Comparison of ENCODE assay signal across 8 mouse cellular contexts in the genomic region with DNA sequence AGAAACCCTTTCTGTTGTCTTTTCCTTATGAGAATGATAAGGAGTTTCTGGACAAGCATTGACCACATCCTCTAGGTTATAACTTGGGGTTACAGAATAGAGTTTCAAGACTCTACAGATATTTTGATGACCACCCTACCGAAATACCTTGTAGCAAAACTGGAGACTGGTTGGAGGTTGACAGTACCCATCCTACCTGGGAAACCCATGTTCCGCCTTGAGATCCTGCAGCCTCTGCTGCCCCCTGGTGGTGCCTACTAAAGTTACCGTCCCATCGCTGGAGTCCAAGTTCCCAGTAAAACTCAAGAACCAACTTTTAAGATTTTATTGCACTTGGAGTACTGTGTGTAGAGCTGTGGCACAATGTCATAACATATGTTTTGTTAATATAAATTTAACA.
A peak's percentile ranks its signal among the peaks of the same experiment; 100 is the strongest.
DNase-seq lines count a peak whose midpoint lies in the region; ATAC-seq and TF ChIP-seq lines count a peak whose summit lies in the region.

No protein-coding gene starts in this region.

- no peak overlapping the region for H3K9ac ChIP-seq in ES-E14 (ENCODE audit: insufficient read depth, low read depth, low read length, poor library complexity, severe bottlenecking)
- H3K9ac ChIP-seq in lung, postnatal 0 days (replicated peaks; ENCODE audit: low read depth): no peak overlapping the region

- in situ Hi-C loops in ES-E14 (cut with MboI; ENCODE audit: low sequenced_read_pairs in 2 of 2, unreplicated experiment in 2 of 2): loop anchor here in 1 of 2 experiments (10.0 to 25.0 kb wide), 2 partner anchors 566 to 723 kb away; no protein-coding TSS in a partner anchor

- TF ChIP-seq CTCF in lung, postnatal 0 days (IDR thresholded peaks at IDR 0.05): peak; percentile 83

- WGBS in large intestine, adult 2 months: 38% methylated on average over 4 of the region's 4 CpGs
- WGBS in lung, postnatal 0 days: 40% methylated on average over 4 of the region's 4 CpGs

- H3K4me3 ChIP-seq in ES-E14 (ENCODE audit: insufficient read depth in 1 of 2, low read depth in 1 of 2, low read length in 2 of 2, poor library complexity in 1 of 2, severe bottlenecking in 1 of 2): no peak overlapping the region
- no peak overlapping the region for H3K4me3 ChIP-seq in lung, postnatal 0 days (ENCODE audit: low read depth, low read length)

- no peaks in the 10 kb centered on the region for H3K4me1 ChIP-seq in ES-E14 (ENCODE audit: control insufficient read depth in 2 of 2, insufficient read depth in 2 of 2, low read length in 2 of 2, poor library complexity in 1 of 2)
- no peaks in the 10 kb centered on the region for H3K4me1 ChIP-seq in lung, postnatal 0 days (ENCODE audit: insufficient read depth, low read depth, low read length)

- no peak overlapping the region for H3K27ac ChIP-seq in ES-E14 (ENCODE audit: insufficient read depth, low read depth, low read length, poor library complexity, severe bottlenecking)
- no peak overlapping the region for H3K27ac ChIP-seq in lung, postnatal 0 days (ENCODE audit: low read length)

- no peaks in the 10 kb centered on the region for H3K27me3 ChIP-seq in lung, postnatal 0 days (replicated peaks; ENCODE audit: insufficient read depth, low read length)

- no peak for ATAC-seq in lung, postnatal 0 days

- no peak for TF ChIP-seq EP300 in lung, postnatal 0 days (IDR thresholded peaks at IDR 0.05)

- no peaks in the 10 kb centered on the region for H3K36me3 ChIP-seq in ES-E14 (ENCODE audit: control insufficient read depth, insufficient read depth, low read length, poor library complexity, severe bottlenecking)
- no peaks in the 10 kb centered on the region for H3K36me3 ChIP-seq in lung, postnatal 0 days (ENCODE audit: insufficient read depth, low read length)

- H3K9me3 ChIP-seq in ES-E14 (ENCODE audit: control insufficient read depth, insufficient read depth, low read depth, low read length): no peaks in the 10 kb centered on the region
- H3K9me3 ChIP-seq in lung, postnatal 0 days (ENCODE audit: low read length): no peaks in the 10 kb centered on the region

- DNase-seq in 416B (ENCODE audit: low read depth) (peak; percentile 52), ES-E14 (ENCODE audit: low read depth, low spot score) (peak; percentile 51), MN1 (ENCODE audit: low spot score) (no peak)
- DNase-seq in cerebellum, adult 18-20 months: peak; percentile 46 to 72
- peak; percentile 10 to 32 for DNase-seq in frontal cortex, postnatal 14 days (ENCODE audit: low spot score in 2 of 2)
- DNase-seq in large intestine, adult 2 months (ENCODE audit: low read depth, low spot score): peak; percentile 22
- DNase-seq in lung, postnatal 0 days (ENCODE audit: low spot score): peak; percentile 39
- peak; percentile 22 to 42 for DNase-seq in right cerebral cortex, postnatal 10 days (ENCODE audit: low spot score in 2 of 2)

- no peak overlapping the region for H3K4me2 ChIP-seq in lung, postnatal 0 days (replicated peaks; ENCODE audit: low read depth, low read length)

TF ChIP-seq in ES-E14, 5 proteins besides CTCF, POLR2A, EP300 and RAD21:
- TF ChIP-seq MAFK (IDR thresholded peaks at IDR 0.05; ENCODE audit: insufficient read depth, low read depth, low read length): no peak
- peak; percentile 88; the same call in 1 of the 2 replicates for TF ChIP-seq ZC3H11A (IDR thresholded peaks at IDR 0.05; ENCODE audit: borderline replicate concordance, low read depth, low read length)
TF ChIP-seq in ES-E14: peak in this region for 1.
